Mouse (Mus musculus): ENCODE measurements around the gene Glb1l. TPM values are rescaled to one million over a fixed set of nuclear protein-coding genes. Genes with fewer than 3 reads are reported as not detected.

Gene Glb1l
- 15.5 and 17.1 TPM in 2 replicates for polyA plus RNA-seq (2015; fragmentation: Nextera tagmentation; extraction: Ambion mirVana)

- Histone ChIP-seq H3K9ac (peak within 1 kb of the TSS; percentile 97), H3K4me2 (peak within 1 kb of the TSS; percentile 80), H3K36me3 (peaks cover 17% of the 10 kb centered on the region), H3K27ac (peak within 1 kb of the TSS; percentile 36; the same call in 1 of the 2 replicates), H3K9me3 (no peaks in the 10 kb centered on the region), H3K27me3 (replicated peaks) (no peaks in the 10 kb centered on the region), H3K4me3 (replicated peaks) (peak within 1 kb of the TSS; percentile 89), H3K4me1 (peaks cover 33% of the 10 kb centered on the region)
- 5% methylated on average over 42 of the region's 42 CpGs for WGBS
- peak; percentile 90 for ATAC-seq (ENCODE audit: insufficient read depth, low FRiP score, low read depth)
Measured at GRCm38 (mm10) chr1:75210136-75211087, at the start of gene Glb1l, which contains the start of gene Stk16. Glb1l (minus strand) TSS chr1:75210813. Stk16 (plus strand) TSS chr1:75210838.

DNA sequence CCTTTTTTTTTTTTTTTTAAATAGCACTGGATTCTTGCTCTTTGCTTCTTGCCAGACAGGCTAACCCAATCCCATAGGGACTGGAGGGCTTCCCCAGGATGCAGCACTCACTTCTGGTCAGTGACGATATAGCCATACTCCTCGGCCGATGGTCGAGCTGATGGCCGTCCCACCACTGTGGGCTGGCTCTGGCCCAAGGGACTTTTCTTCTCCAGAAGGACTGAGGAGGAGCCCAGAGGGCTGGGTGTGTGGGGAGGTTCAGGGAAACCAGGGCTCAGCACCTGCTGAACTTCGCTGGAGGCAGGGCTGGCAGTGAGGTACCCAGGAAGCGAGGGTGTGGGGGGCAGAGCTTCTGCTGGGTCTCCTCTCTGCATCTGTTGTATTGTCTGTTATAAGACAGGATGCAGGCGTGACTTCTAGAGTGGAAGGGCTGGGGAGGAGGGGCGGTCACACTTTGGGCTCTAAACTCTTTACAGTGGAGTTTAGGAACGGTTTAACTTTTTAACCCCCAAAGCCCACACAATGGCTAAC lies 45.0 kb upstream of the Glb1l start:
- H3K4me2 ChIP-seq = no peak overlapping the region
- H3K4me1 ChIP-seq = no peaks in the 10 kb centered on the region
- no peak for ATAC-seq (ENCODE audit: insufficient read depth, low FRiP score, low read depth)
- WGBS = 53% methylated on average over 10 of the region's 10 CpGs
- H3K27me3 ChIP-seq (replicated peaks) = no peaks in the 10 kb centered on the region
- H3K27ac ChIP-seq = no peak overlapping the region
- H3K9me3 ChIP-seq = no peaks in the 10 kb centered on the region
- H3K36me3 ChIP-seq = no peaks in the 10 kb centered on the region
- H3K4me3 ChIP-seq (replicated peaks) = no peak overlapping the region
- H3K9ac ChIP-seq = no peak overlapping the region

DNA sequence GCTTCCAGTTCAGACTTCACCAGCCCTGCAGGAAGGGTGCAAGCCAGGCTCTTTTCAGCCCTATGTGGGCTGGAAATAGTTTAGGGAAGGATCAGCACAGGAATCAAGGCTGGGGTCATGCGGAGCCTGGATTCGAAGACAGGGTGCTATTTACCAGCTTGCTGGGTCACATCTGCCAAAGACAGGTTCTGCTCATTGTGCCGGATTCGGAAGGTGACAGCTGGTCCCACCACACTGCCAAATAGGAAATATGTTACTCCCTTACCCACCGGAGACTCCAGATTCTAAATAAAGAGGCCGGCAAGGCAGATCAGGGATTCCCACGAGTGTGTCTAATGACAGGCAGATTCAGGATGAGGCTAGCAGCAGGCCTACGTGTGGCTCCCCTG lies 44.0 kb upstream of the Glb1l start:
- Histone ChIP-seq H3K27ac (no peak overlapping the region), H3K9me3 (no peaks in the 10 kb centered on the region), H3K36me3 (no peaks in the 10 kb centered on the region), H3K4me3 (replicated peaks) (no peak overlapping the region), H3K27me3 (replicated peaks) (no peaks in the 10 kb centered on the region), H3K4me1 (no peaks in the 10 kb centered on the region), H3K4me2 (no peak overlapping the region), H3K9ac (no peak overlapping the region)
- WGBS = 72% methylated on average over 8 of the region's 8 CpGs
- ATAC-seq (ENCODE audit: insufficient read depth, low FRiP score, low read depth) = no peak

GRCm38 (mm10) chr1:75253849-75254624 lies 43.4 kb upstream of the Glb1l start:
- no peaks in the 10 kb centered on the region for H3K4me1 ChIP-seq
- H3K4me3 ChIP-seq (replicated peaks) = no peak overlapping the region
- H3K4me2 ChIP-seq = no peak overlapping the region
- H3K9ac ChIP-seq = no peak overlapping the region
- no peaks in the 10 kb centered on the region for H3K27me3 ChIP-seq (replicated peaks)
- H3K9me3 ChIP-seq = no peaks in the 10 kb centered on the region
- H3K36me3 ChIP-seq = no peaks in the 10 kb centered on the region
- no peak overlapping the region for H3K27ac ChIP-seq
- no peak for ATAC-seq (ENCODE audit: insufficient read depth, low FRiP score, low read depth)
- 64% methylated on average over 16 of the region's 16 CpGs for WGBS

DNA sequence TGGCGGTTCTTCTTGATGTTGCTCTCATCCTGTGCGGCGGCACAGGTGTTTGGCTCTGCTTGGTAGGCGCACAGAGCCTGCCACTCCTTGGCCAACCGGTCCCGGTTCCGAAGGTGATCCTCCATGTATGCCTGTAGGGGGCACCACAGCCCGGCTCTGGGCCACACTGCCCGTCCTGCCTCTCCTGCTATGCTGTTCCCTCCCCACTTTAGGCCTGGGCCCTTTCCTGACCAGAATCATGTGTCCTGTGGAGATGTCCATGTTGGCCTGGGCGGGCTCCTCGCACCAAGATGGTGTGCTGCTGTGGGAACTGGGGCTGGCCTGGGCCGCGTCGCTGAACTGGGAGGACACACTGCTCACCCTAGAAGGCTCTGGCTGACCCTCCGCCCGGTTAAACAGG lies 42.4 kb upstream of the Glb1l start:
- H3K27ac ChIP-seq = no peak overlapping the region
- no peak overlapping the region for H3K4me3 ChIP-seq (replicated peaks)
- WGBS = 72% methylated on average over 16 of the region's 16 CpGs
- H3K4me2 ChIP-seq = no peak overlapping the region
- no peaks in the 10 kb centered on the region for H3K36me3 ChIP-seq
- H3K27me3 ChIP-seq (replicated peaks) = no peaks in the 10 kb centered on the region
- H3K4me1 ChIP-seq = peaks cover 6% of the 10 kb centered on the region
- H3K9me3 ChIP-seq = no peaks in the 10 kb centered on the region
- no peak for ATAC-seq (ENCODE audit: insufficient read depth, low FRiP score, low read depth)
- no peak overlapping the region for H3K9ac ChIP-seq

DNA sequence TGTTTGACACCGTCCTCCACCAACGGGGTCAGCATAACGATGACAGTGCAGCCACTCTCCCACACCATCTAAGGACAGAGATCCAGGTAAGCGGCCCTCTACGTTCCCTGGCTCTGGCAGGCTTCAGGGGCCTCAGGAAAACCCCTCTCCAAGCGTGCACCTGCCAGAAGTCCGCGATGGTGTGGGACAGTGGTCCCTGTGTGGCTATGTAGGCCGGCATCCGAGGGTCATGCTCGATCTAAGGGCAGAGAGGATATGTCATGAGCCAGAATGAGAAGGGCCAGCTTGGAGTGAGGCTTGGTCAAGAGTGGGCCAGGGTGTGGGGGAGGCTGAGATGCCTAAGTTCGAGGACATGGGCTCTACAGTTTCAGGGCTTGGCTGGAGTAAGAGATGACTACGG lies 41.7 kb upstream of the Glb1l start:
- ATAC-seq (ENCODE audit: insufficient read depth, low FRiP score, low read depth) = no peak
- Histone ChIP-seq H3K4me3 (replicated peaks) (no peak overlapping the region), H3K9me3 (no peaks in the 10 kb centered on the region), H3K36me3 (no peaks in the 10 kb centered on the region), H3K9ac (no peak overlapping the region), H3K4me1 (peaks cover 13% of the 10 kb centered on the region), H3K4me2 (no peak overlapping the region), H3K27me3 (replicated peaks) (no peaks in the 10 kb centered on the region), H3K27ac (no peak overlapping the region)
- WGBS = 67% methylated on average over 13 of the region's 13 CpGs

DNA sequence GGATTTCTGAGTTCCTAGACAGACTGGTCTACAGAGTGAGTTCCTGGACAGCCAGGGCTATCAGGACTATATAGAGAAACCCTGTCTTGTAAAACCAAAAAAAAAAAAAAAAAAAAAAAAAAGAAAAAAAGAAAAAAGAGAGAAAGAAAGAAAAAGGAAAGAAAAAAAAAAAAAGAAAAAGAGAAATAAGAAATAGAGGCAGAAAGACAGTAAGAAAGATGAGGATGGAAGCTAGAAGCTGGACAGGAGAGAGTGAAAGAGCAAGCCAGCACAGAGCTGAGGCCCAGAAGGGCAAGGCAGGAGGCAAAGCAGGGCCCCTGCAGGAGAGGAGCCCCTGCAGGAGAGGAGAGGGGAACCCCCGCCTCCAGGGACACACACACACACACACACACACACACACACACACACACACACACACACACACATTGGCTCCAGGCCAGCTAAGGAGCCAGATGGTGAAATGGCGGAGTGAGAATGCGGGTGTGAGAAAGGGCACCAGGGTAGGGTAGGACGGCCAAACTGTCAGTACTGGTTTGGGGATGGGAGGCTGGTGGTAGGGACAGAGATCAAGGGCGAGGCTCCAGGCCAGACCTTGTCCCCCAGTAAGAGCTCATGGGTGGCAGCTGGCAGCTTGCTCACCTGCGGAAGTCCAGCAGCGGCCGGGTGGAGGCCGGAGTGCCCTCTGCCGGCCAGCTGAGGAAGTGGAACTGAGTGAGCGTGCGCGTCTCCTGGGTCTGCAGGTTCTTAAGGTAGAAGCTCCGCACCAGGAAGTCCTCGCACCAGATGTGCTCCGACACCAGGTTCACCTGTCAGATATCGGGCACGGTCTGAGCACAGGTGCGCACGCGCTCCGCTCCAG lies 40.7 kb upstream of the Glb1l start:
- ATAC-seq (ENCODE audit: insufficient read depth, low FRiP score, low read depth) = peak; percentile 60
- Histone ChIP-seq H3K9ac (no peak overlapping the region), H3K4me1 (peaks cover 13% of the 10 kb centered on the region), H3K9me3 (no peaks in the 10 kb centered on the region), H3K27me3 (replicated peaks) (no peaks in the 10 kb centered on the region), H3K36me3 (no peaks in the 10 kb centered on the region), H3K4me3 (replicated peaks) (peak overlapping the region; percentile 28), H3K4me2 (peak overlapping the region; percentile 55), H3K27ac (no peak overlapping the region)
- WGBS = 5% methylated on average over 21 of the region's 22 CpGs

DNA sequence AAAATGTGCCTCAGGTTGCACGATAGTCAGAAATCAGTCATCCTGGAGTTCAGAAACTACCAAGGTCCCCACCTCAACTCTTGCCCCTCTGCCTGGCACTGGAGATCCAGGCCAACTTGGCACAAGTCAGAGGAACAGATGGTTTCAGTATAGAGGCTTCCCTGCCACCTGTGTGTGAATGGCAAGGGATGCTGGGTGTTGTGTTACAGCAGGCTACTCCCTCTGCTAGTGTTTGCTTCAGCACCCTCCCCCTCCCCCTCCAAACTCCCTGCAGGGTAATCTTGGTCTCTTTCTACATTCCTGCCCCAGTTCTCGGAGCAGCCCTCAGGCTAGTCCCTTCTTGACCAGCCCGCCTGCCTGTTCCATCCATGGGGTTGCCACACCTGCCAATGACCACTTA lies 39.9 kb upstream of the Glb1l start:
- no peaks in the 10 kb centered on the region for H3K36me3 ChIP-seq
- 61% methylated on average over 3 of the region's 3 CpGs for WGBS
- H3K4me2 ChIP-seq = no peak overlapping the region
- H3K27ac ChIP-seq = no peak overlapping the region
- H3K9me3 ChIP-seq = no peaks in the 10 kb centered on the region
- H3K4me3 ChIP-seq (replicated peaks) = no peak overlapping the region
- no peak overlapping the region for H3K9ac ChIP-seq
- no peaks in the 10 kb centered on the region for H3K27me3 ChIP-seq (replicated peaks)
- peaks cover 13% of the 10 kb centered on the region for H3K4me1 ChIP-seq
- ATAC-seq (ENCODE audit: insufficient read depth, low FRiP score, low read depth) = no peak

DNA sequence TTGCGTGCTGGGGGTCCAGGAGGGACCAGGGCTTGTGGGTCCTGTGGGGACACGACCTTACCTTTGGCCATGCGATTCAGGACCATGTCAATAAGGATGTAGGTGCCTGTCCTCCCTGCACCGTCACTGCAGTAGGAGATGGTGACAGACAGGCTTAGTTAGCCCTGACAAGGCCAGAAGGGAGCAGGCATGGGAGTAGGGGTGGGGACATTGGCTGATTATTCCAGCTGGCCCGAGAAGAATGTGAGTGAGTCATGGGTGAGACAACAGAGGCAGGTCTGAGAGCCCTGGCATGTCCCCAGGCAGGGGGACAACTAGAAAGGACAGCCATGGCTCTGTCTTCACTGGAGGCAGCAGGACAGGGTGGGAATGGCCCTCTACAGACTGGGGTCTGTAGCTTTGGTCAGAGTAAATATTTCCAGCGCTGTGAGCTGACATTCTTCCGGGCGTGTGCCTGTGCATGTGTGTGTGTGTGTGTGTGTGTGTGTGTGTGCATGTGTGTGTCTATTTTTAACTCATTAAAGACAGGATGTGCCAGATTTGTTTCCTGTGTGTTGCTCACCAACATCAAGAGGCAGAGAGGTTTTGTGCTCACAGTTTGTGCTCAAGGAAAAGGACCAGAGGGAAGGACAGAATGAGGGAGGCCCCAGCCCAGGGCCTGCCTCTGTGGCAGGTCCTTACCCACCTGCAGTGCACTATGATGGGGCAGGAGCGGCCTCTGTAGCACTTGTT lies 37.6 kb upstream of the Glb1l start:
- Histone ChIP-seq H3K27ac (peak overlapping the region; percentile 63), H3K4me3 (replicated peaks) (no peak overlapping the region), H3K4me1 (peaks cover 13% of the 10 kb centered on the region), H3K4me2 (peak overlapping the region; percentile 13; the same call in 1 of the 2 replicates), H3K27me3 (replicated peaks) (no peaks in the 10 kb centered on the region), H3K9me3 (no peaks in the 10 kb centered on the region), H3K36me3 (no peaks in the 10 kb centered on the region), H3K9ac (no peak overlapping the region)
- 40% methylated on average over 9 of the region's 9 CpGs for WGBS
- ATAC-seq (ENCODE audit: insufficient read depth, low FRiP score, low read depth) = peak; percentile 72

DNA sequence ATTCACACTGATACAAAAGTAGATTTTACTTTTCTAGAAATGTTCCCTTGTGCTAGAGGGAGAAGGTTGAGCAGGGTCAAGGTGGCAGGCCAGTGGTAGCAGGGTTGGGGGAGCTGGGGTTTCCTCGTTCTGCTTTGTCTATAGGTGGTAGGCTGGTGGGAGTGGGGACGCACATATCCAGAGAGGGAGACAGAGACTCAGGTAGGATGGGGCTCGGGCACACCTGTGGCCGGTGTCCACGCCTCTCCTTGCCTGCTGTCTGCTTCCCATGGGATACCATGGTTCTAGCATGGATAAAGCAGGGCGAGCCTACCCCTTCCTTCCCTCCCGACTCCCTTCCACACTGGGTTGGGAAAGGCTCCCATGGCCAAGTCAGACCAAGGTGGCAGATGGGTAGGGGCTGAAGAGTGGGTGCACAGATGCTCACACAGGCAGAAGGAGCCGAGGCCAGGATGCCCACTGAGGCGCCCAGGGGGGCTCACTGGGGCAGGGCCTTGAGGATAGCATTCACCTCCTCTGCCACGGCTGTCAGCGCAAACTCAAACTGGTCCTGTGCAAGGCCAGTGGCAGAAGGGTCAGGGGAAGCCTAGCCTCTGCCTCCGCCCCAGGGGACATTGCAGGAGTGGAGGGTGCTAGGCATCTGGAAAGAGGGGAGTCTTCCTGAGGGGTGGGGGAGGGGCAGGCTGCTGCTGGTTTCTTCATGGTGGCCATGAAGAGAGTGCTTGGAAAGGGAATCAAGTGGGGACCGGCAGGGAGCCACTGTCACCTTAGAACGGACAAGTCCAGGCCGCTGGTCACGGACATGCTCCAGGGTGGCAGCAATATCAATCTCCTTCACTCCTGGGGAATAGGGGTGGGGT lies 36.7 kb upstream of the Glb1l start:
- Histone ChIP-seq H3K4me3 (replicated peaks) (no peak overlapping the region), H3K27me3 (replicated peaks) (no peaks in the 10 kb centered on the region), H3K9me3 (no peaks in the 10 kb centered on the region), H3K4me2 (no peak overlapping the region), H3K9ac (no peak overlapping the region), H3K36me3 (no peaks in the 10 kb centered on the region), H3K4me1 (peaks cover 13% of the 10 kb centered on the region), H3K27ac (no peak overlapping the region)
- WGBS = 77% methylated on average over 16 of the region's 16 CpGs
- ATAC-seq (ENCODE audit: insufficient read depth, low FRiP score, low read depth) = no peak
